Mouse (Mus musculus): ENCODE data around the gene Dgki.

The Dgki gene

GRCm38 (mm10) chr6:37299562-37300390 lies at the start of gene Dgki:
Dgki (minus strand) TSS chr6:37300184.
- peak; percentile 68 to 80 for DNase-seq (ENCODE audit: low spot score in 2 of 2)

GRCm38 (mm10) chr6:37347606-37348005 lies 47.6 kb upstream of the Dgki start:
- DNase-seq (ENCODE audit: low spot score in 2 of 2), result no peak

GRCm38 (mm10) chr6:37338055-37338454 lies 38.1 kb upstream of the Dgki start:
- no peak for DNase-seq (ENCODE audit: low spot score in 2 of 2)

GRCm38 (mm10) chr6:37336831-37337260 lies 36.9 kb upstream of the Dgki start:
- no peak for DNase-seq (ENCODE audit: low spot score in 2 of 2)

DNA sequence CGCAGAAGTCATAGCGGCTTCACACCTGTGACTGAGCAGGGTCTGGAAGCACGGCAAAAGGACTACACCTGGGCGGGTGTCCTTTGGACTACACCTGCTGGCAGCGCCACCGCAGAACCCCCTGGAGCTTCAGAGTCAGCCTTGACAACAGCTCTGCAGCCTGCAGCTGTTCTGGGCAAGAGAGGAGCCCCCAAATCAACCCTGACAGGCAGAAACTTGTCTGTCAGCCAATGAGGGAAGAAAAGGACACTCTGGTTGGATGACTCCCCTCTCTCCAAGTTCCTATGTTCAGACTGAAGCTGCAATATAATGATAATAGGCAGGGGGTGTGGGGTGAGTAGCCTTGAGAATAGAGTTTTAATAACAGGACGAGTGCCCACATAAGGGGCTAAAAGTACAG lies 36.4 kb upstream of the Dgki start:
- no peak for DNase-seq (ENCODE audit: low spot score in 2 of 2)

GRCm38 (mm10) chr6:37332846-37333245 lies 32.9 kb upstream of the Dgki start:
- no peak for DNase-seq (ENCODE audit: low spot score in 2 of 2)

GRCm38 (mm10) chr6:37329901-37330864 lies 30.2 kb upstream of the Dgki start:
- no peak for DNase-seq (ENCODE audit: low spot score in 2 of 2)

DNA sequence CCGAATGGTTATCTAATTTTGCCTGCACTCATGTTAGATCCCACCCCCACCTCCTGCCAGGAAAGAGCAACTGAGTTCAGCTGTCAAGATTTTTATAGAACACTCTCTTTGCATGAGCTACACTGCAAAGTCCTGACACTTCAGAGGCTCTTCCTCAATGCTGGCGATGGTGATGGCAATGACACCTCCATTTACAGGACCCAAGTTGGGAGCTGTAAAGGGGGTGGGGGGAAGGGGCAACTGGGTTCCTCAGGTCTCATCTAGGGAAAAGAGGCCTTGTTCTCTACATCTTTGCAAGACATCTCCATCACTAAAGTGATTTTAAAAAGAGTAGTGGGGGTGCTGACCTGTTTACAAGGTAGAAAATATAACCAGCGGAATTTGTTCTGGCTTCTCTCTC lies 29.4 kb upstream of the Dgki start:
- no peak for DNase-seq (ENCODE audit: low spot score in 2 of 2)

- no peak for DNase-seq (ENCODE audit: low spot score in 2 of 2)
Measured at GRCm38 (mm10) chr6:37328671-37329070, 28.7 kb upstream of the Dgki start.

DNA sequence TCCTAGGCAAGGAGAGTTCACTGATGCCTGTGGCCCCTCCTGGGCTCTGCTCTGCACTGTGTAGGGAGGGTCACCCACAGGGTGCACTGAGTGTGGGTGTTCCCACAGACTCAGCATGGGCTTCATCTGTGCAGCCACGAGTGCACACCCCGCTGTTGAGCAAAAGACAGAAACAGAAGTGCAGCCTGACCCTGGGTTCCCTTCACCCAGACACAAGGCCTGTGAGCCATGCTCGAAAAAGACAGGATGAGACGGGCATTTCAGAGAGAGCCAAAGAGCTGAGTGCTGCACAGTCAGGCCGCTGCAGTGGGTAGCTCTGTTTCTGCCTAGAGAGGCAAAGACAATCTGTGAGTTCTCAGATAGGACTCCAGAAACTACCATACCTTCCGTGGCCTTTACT lies 27.5 kb upstream of the Dgki start:
- no peak for DNase-seq (ENCODE audit: low spot score in 2 of 2)

DNA sequence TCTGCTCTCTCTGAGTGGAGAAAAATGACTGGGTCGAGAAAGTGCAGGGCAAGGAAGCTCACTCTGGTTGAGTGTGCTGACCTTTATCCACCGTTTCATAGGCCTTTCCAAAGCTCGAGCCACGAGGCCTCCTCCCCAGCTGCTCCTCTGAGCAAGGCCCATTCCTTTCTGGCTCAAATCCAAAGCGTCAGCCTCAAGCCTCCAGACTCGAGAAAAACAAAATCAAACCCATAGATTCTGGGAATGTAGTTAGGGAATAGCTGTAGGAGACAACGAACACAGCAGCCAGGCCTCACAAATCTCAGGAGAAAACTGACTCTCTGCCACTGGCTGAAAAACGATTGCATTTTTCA lies 26.6 kb upstream of the Dgki start:
- no peak for DNase-seq (ENCODE audit: low spot score in 2 of 2)

GRCm38 (mm10) chr6:37325906-37326602 lies 26.1 kb upstream of the Dgki start:
- DNase-seq (ENCODE audit: low spot score in 2 of 2), result no peak

DNA sequence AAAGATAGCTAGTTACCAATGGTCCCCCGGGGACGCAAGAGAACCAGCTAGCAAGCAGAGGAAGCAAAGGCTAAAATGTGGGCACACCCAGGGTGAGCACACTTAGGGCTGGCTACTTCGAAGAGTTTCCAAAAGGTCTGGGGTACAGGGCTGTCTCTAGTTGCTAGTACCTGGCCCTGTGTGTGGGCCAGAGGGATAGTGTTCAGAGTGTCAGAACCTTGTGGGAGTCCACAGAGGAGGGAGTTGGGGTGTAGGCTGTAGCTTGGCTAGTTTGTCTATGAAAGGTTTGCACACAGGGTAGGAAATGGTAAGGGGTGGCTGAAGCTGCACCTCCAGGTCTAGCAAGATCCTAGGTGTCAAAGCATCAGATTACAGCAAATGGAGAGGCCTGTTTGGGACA lies 25.1 kb upstream of the Dgki start:
- DNase-seq (ENCODE audit: low spot score in 2 of 2), result no peak

DNA sequence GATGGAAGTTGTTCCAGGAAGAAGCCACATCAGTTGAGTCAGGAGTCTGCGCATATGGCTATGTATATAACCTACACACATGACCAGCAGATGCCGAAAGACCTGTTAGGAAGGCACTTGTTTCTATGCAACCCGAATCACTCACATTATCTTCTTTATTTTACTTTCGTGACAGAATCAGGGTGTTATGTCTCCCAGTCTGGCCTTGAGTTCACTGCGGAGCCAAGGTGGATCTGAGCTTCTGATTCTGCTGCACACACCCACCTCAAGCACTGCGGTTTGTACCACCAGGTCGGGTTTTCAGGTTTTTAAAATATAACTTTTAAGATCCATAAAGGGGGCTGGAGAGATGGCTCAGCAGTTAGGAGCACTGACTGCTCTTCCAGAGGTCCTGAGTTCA lies 22.7 kb upstream of the Dgki start:
- no peak for DNase-seq (ENCODE audit: low spot score in 2 of 2)

DNA sequence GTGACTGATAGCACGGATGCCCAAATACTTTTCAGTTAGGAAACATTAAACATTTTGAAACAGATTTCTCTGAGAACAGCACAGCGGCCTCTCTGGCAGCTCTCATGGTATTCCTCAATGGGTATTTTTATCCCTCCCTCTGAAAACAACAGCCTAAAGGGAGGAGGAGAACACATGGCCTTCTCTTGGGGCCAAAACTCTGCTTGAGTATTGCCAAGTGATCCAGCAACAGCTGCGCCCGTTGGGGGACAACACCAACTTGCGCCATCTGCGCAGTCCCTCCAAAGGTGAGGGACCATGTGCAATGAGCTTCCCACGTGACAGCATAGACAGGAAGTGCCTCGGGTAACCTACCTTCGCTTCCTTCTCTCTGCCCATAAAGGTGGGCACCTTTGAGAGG lies 22.1 kb upstream of the Dgki start:
- DNase-seq (ENCODE audit: low spot score in 2 of 2), result no peak

DNA sequence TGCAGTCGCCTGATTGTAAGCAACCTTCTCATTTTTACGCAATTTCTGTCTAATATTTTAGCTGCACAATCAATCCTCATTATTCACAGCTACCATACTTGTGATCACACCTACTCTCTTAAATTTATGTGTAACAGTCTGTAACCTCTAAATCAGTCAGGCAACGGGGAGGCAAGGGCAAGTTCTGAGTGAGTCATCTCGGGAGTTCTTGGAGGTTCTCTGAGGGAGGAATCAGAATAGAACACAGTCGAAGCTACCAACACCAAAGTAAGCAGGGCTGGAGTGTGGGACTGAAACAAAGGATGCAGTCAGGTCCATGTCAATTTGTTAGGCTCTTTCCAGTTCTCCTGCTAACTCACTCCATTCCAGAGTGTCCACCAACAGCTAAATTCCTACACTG lies 17.9 kb upstream of the Dgki start:
- DNase-seq (ENCODE audit: low spot score in 2 of 2), result no peak

DNA sequence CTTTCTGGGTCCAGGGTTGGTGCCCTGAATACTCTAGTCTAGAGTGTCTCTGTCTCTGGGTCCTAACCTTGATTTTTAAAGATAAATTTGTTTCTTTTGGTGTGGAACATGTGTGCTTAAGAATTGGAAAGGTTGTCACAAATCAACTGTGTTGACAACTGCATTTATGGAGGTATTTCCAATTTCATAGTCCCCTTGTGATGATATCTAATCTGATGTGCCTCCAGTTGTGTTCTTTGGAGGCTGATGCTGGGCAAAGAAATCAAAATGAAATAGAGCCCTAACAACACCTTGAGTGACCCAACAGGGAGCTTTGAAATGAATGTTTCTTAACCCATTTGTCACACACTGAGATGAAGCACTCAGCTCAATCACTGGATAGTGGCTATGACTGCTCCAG lies 15.5 kb upstream of the Dgki start:
- DNase-seq (ENCODE audit: low spot score in 2 of 2), result no peak

- no peak for DNase-seq (ENCODE audit: low spot score in 2 of 2)
Measured at GRCm38 (mm10) chr6:37310601-37311000, 10.6 kb upstream of the Dgki start.

GRCm38 (mm10) chr6:37306616-37307015 lies 6.6 kb upstream of the Dgki start:
- no peak for DNase-seq (ENCODE audit: low spot score in 2 of 2)

DNA sequence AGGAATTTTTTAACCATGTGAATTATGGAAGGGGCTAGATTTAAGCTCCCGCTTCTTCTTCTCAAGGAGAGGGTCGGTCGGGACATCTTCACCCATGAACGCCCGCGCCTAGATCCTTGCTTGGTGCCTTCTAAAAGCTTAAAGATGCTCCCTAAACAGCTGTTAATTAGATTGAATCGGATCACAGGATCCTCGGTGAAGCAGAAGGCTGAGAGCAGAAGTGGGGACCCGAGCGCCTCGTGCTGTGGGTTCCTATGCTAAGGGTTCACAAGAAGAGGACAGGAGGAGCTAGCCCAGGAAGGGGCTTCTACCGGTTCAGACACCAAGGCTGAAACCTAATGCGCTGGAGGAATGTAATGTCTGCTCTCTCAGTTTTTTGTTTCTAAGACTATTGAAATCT lies 508 bp upstream of the Dgki start:
- no peak for DNase-seq (ENCODE audit: low spot score in 2 of 2)

- no peak for DNase-seq (ENCODE audit: low spot score in 2 of 2)
Measured at GRCm38 (mm10) chr6:37298982-37299381, 1.0 kb downstream of the Dgki start.

All from frontal cortex, postnatal 25 days (tissue).